ENCODE assay signal across 9 mouse cellular contexts in the genomic region with DNA sequence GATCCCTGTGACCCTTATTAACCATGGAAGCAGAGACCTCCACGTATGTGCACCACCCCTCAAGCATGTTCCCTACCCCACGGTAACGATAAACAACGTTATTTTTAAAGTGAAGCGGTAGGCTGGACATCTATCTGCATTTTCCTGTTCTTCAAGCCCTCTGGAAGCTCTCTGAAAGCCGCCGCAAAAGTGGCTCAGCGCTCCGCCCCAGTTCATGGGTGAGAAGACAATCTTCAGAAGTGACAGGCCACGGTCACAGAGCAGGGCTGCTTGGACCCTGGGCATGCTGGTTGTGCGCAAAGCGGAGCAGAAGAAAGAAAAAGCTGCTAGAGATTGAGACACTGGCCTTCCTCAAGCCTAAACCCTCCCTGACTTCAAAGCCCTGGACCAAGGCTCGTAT.
DNase-seq lines count a peak whose midpoint lies in the region; ATAC-seq and TF ChIP-seq lines count a peak whose summit lies in the region.
"Had no signal": no experiment of that assay in that cellular context is flagged by ENCODE, and none has a peak within 500 bp of the region (broad histone marks: within the 10 kb centered on the region; RNA-seq: fewer than 3 reads in every experiment).

No protein-coding gene starts in this region.

- no peaks in the 10 kb centered on the region for H3K36me3 ChIP-seq in heart, adult 2 months (ENCODE audit: control insufficient read depth, insufficient read depth, low read length)
- H3K36me3 ChIP-seq in heart, embryonic 11.5 days (ENCODE audit: control insufficient read depth, insufficient read depth, low read length) = no peaks in the 10 kb centered on the region
- H3K36me3 ChIP-seq in hindbrain, embryonic 13.5 days = no peaks in the 10 kb centered on the region
- H3K36me3 ChIP-seq in liver, postnatal 0 days (replicated peaks; ENCODE audit: insufficient read depth, low read length) = no peaks in the 10 kb centered on the region
- H3K36me3 ChIP-seq: stomach, embryonic 15.5 days had no signal

- H3K27me3 ChIP-seq in heart, adult 2 months (ENCODE audit: control insufficient read depth, insufficient read depth, low read length) = no peaks in the 10 kb centered on the region
- H3K27me3 ChIP-seq in heart, embryonic 11.5 days (ENCODE audit: control insufficient read depth, insufficient read depth, low read length) = peaks cover 6% of the 10 kb centered on the region; the same call in 1 of the 2 replicates
- H3K27me3 ChIP-seq in hindbrain, embryonic 13.5 days = peaks cover 6% of the 10 kb centered on the region; the same call in 1 of the 2 replicates
- H3K27me3 ChIP-seq in liver, postnatal 0 days (ENCODE audit: insufficient read depth, low read length) = peaks cover 23% of the 10 kb centered on the region
- H3K27me3 ChIP-seq: stomach, embryonic 15.5 days had no signal

- H3K9me3 ChIP-seq in heart, embryonic 11.5 days (replicated peaks; ENCODE audit: control insufficient read depth, low read length) = no peaks in the 10 kb centered on the region
- no peaks in the 10 kb centered on the region for H3K9me3 ChIP-seq in hindbrain, embryonic 13.5 days
- H3K9me3 ChIP-seq in liver, postnatal 0 days (ENCODE audit: low read length) = no peaks in the 10 kb centered on the region
- H3K9me3 ChIP-seq: stomach, embryonic 15.5 days had no signal

- intact Hi-C loops in heart, adult 2 months (cut with DNase I) = no loop called here

- H3K27ac ChIP-seq in heart, adult 2 months = peak overlapping the region; percentile 73; the same call in 1 of the 2 replicates
- no peak overlapping the region for H3K27ac ChIP-seq in heart, embryonic 11.5 days (ENCODE audit: low read depth, low read length)
- peak overlapping the region; percentile 96 for H3K27ac ChIP-seq in cortical plate, adult 2 months (ENCODE audit: insufficient read depth, low read length)
- peak overlapping the region; percentile 87 for H3K27ac ChIP-seq in hindbrain, embryonic 13.5 days
- H3K27ac ChIP-seq in liver, postnatal 0 days (ENCODE audit: low read depth) = no peak overlapping the region

- no peak overlapping the region for H3K4me3 ChIP-seq in heart, adult 2 months
- no peak overlapping the region for H3K4me3 ChIP-seq in heart, embryonic 11.5 days (ENCODE audit: low read depth, low read length)
- no peak overlapping the region; the same call in 1 of the 2 replicates for H3K4me3 ChIP-seq in cortical plate, adult 2 months (ENCODE audit: insufficient read depth, low read length)
- H3K4me3 ChIP-seq in hindbrain, embryonic 13.5 days = no peak overlapping the region
- H3K4me3 ChIP-seq in liver, postnatal 0 days (ENCODE audit: low read depth, low read length) = no peak overlapping the region

- no peak overlapping the region; the same call in 1 of the 2 replicates for H3K4me2 ChIP-seq in heart, embryonic 11.5 days
- H3K4me2 ChIP-seq in hindbrain, embryonic 13.5 days = no peak overlapping the region
- no peak overlapping the region for H3K4me2 ChIP-seq in liver, postnatal 0 days (ENCODE audit: low read depth, low read length)

- ATAC-seq in heart, embryonic 11.5 days (replicated peaks; ENCODE audit: insufficient number of reproducible peaks, low FRiP score, low TSS enrichment) = no peak
- ATAC-seq in hindbrain, embryonic 13.5 days (ENCODE audit: low FRiP score) = no peak
- ATAC-seq in liver, postnatal 0 days = no peak

- no peak for DNase-seq in heart, adult 2 months
- DNase-seq in neural tube, embryonic 10.5 days (ENCODE audit: extremely low spot score, low spot score) = peak; percentile 54
- no peak for DNase-seq in liver, postnatal 0 days
- no peak for DNase-seq in layer of hippocampus, adult 9-11 months
- DNase-seq in spleen, postnatal 14 days (ENCODE audit: low spot score in 2 of 2) = no peak

- H3K9ac ChIP-seq in heart, adult 2 months (ENCODE audit: low read depth, low read length) = no peak overlapping the region
- H3K9ac ChIP-seq in heart, embryonic 11.5 days (ENCODE audit: low read depth, low read length) = no peak overlapping the region
- no peak overlapping the region for H3K9ac ChIP-seq in hindbrain, embryonic 13.5 days
- H3K9ac ChIP-seq in liver, postnatal 0 days (replicated peaks) = no peak overlapping the region

- H3K79me2 ChIP-seq in heart, adult 2 months (replicated peaks; ENCODE audit: control insufficient read depth, insufficient read depth, low read length) = no peaks in the 10 kb centered on the region

- TF ChIP-seq POLR2A in heart, adult 2 months (IDR thresholded peaks at IDR 0.05; ENCODE audit: insufficient read depth, low read depth, low read length) = no peak
- TF ChIP-seq POLR2A in cortical plate, adult 2 months (IDR thresholded peaks at IDR 0.05; ENCODE audit: extremely low read depth, insufficient read depth, low read length) = no peak

- TF ChIP-seq CTCF in heart, adult 2 months (IDR thresholded peaks at IDR 0.05) = no peak
- no peak for TF ChIP-seq CTCF in cortical plate, adult 2 months (IDR thresholded peaks at IDR 0.05; ENCODE audit: extremely low read depth, insufficient read depth, low read length)
- TF ChIP-seq CTCF in liver, postnatal 0 days (IDR thresholded peaks at IDR 0.05; ENCODE audit: low read depth) = no peak

- H3K4me1 ChIP-seq in heart, adult 2 months (ENCODE audit: control insufficient read depth, insufficient read depth, low read length) = peaks cover 21% of the 10 kb centered on the region
- H3K4me1 ChIP-seq in heart, embryonic 11.5 days (ENCODE audit: control insufficient read depth, insufficient read depth, low read length) = peaks cover 6% of the 10 kb centered on the region
- H3K4me1 ChIP-seq in cortical plate, adult 2 months (ENCODE audit: control insufficient read depth, insufficient read depth, low read length) = 0 out of 2 replicates have a peak, but pooled peaks cover 1% of the 10 kb centered on the region
- peaks cover 38% of the 10 kb centered on the region for H3K4me1 ChIP-seq in hindbrain, embryonic 13.5 days (replicated peaks)
- H3K4me1 ChIP-seq in liver, postnatal 0 days (ENCODE audit: insufficient read depth) = peaks cover 14% of the 10 kb centered on the region

- WGBS in heart, adult 2 months = 90% methylated on average over 13 of the region's 13 CpGs
- 65% methylated on average over 13 of the region's 13 CpGs for WGBS in heart, embryonic 11.5 days (ENCODE audit: insufficient replicate concordance)
- 52% methylated on average over 13 of the region's 13 CpGs for WGBS in hindbrain, embryonic 13.5 days
- 75% methylated on average over 13 of the region's 13 CpGs for WGBS in liver, postnatal 0 days (ENCODE audit: insufficient replicate concordance)

- no peak for TF ChIP-seq EP300 in heart, adult 2 months (IDR thresholded peaks at IDR 0.05; ENCODE audit: insufficient read depth, low read depth, low read length)
- no peak for TF ChIP-seq EP300 in liver, postnatal 0 days (IDR thresholded peaks at IDR 0.05; ENCODE audit: low read depth)

Comparison
In these comparisons a context has a peak if more than half of its experiments do, and no peak if none do; other contexts are left out.
1. H3K27ac ChIP-seq: peak in heart, adult 2 months (single experiment), cortical plate, adult 2 months (single experiment) and hindbrain, embryonic 13.5 days (single experiment); none in heart, embryonic 11.5 days (single experiment) and liver, postnatal 0 days (single experiment).